Mouse (Mus musculus) midbrain, postnatal 0 days (tissue): Measurements from ENCODE around the gene Itpr1. TPM values are rescaled to one million over a fixed set of nuclear protein-coding genes. Genes with fewer than 3 reads are reported as not detected.

Experiments used
- ATAC-seq: fragments of 200-750 bp; cut with Nextera tagmentation; 2 replicates; pipeline ENCODE4 v1.8.0; 2017; ENCODE audit warnings: moderate number of reproducible peaks, mild to moderate bottlenecking, moderate TSS enrichment, moderate library complexity; ENCODE audit not compliant: low FRiP score
- DNase-seq: peaks from one replicate; pipeline ENCODE4 v3.0.0-alpha.2; 2015; ENCODE audit warnings: low spot score
- H3K27ac ChIP-seq: fragments of 300-500 bp; sonication (generic); 2 replicates; pipeline ENCODE4 v1.5.1; 2014; ENCODE audit warnings: low read depth, mild to moderate bottlenecking, low read length, mixed read lengths
- H3K27me3 ChIP-seq: fragments of 300-500 bp; sonication (generic); 2 replicates; pipeline ENCODE4 v1.6.1; 2014; ENCODE audit warnings: low read length, control low read depth, mixed read lengths; ENCODE audit not compliant: insufficient read depth
- H3K36me3 ChIP-seq: fragments of 300-500 bp; sonication (generic); 2 replicates; pipeline ENCODE4 v1.6.1; 2014; ENCODE audit warnings: low read length, control low read depth, mixed read lengths; ENCODE audit not compliant: insufficient read depth
- H3K4me1 ChIP-seq: fragments of 300-500 bp; sonication (generic); 2 replicates; pipeline ENCODE4 v1.6.1; 2014; ENCODE audit warnings: mild to moderate bottlenecking, control low read depth, antibody characterized with exemption, low read length, mixed read lengths; ENCODE audit not compliant: insufficient read depth
- H3K4me2 ChIP-seq: fragments of 300-500 bp; sonication (generic); 2 replicates; pipeline ENCODE4 v1.6.1; 2014; ENCODE audit warnings: low read depth, mild to moderate bottlenecking, low read length, mixed read lengths; ENCODE audit not compliant: poor library complexity, severe bottlenecking
- H3K4me3 ChIP-seq: fragments of 300-500 bp; sonication (generic); 2 replicates; pipeline ENCODE4 v1.5.1; 2014; ENCODE audit warnings: low read depth, mild to moderate bottlenecking, low read length, moderate library complexity
- H3K9ac ChIP-seq: fragments of 300-500 bp; sonication (generic); replicated peaks from 2 replicates; pipeline ENCODE4 v1.6.1; 2014; ENCODE audit warnings: mild to moderate bottlenecking, low read length, moderate library complexity, mixed read lengths; ENCODE audit not compliant: poor library complexity, severe bottlenecking
- H3K9me3 ChIP-seq: fragments of 300-500 bp; sonication (generic); 2 replicates; pipeline ENCODE4 v1.6.1; 2016; ENCODE audit warnings: low read length, control low read depth
- CTCF ChIP-seq: IDR thresholded peaks from 2 replicates; pipeline ENCODE4 v1.5.1; 2016; ENCODE audit warnings: antibody characterized with exemption, mild to moderate bottlenecking
- WGBS: fragments of 180-500 bp; shearing (Covaris S2); extraction: QIAGEN DNeasy Blood & Tissue Kit; methylation state at CpG from one replicate; pipeline ENCODE4 v1.1.7; 2014; 5-methylcytosine and 5-hydroxymethylcytosine counted together
- polyA plus RNA-seq: library from polyadenylated mRNA; unstranded; fragments of >200 nt; fragmentation: Nextera tagmentation; extraction: Ambion mirVana; gene quantifications from 2 replicates; pipeline ENCODE4 v1.2.1, GENCODE M21; 2015
- total RNA-seq: library from RNA; depleted of rRNA; stranded (reverse); fragments of >200 nt; gene quantifications from 2 replicates; pipeline ENCODE4 v1.2.3, GENCODE M21; 2014

The Itpr1 gene
- total and polyA plus RNA-seq, 2 experiments from 2014 or later, result 3.3 to 23.2 TPM

DNA sequence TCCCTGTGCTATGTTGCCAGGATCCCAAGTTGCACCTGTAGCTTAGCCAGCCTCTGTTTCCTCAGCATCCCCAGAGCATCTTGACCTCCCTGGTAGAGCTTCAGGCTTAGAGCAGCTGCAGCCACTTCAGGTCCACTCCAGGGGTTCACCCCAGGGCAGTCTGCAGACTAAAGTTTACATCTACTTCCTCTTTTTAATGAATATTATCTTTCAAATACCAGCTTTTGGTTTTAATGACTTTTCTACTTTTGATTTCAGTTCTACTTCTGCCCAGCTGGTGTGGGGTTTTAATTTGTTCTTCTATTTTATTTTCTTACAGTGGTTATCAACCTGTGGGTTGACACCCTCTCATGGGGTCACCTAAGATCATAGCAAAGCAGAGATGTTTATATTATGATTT is 353.7 kb downstream of the Itpr1 start:
- Histone ChIP-seq H3K9ac (no peak overlapping the region), H3K4me1 (no peaks in the 10 kb centered on the region), H3K27ac (no peak overlapping the region), H3K4me3 (no peak overlapping the region), H3K4me2 (no peak overlapping the region), H3K36me3 (no peaks in the 10 kb centered on the region), H3K27me3 (no peaks in the 10 kb centered on the region), H3K9me3 (no peaks in the 10 kb centered on the region)
- DNase-seq (no peak), ATAC-seq (no peak)
- no peak for TF ChIP-seq CTCF

DNA sequence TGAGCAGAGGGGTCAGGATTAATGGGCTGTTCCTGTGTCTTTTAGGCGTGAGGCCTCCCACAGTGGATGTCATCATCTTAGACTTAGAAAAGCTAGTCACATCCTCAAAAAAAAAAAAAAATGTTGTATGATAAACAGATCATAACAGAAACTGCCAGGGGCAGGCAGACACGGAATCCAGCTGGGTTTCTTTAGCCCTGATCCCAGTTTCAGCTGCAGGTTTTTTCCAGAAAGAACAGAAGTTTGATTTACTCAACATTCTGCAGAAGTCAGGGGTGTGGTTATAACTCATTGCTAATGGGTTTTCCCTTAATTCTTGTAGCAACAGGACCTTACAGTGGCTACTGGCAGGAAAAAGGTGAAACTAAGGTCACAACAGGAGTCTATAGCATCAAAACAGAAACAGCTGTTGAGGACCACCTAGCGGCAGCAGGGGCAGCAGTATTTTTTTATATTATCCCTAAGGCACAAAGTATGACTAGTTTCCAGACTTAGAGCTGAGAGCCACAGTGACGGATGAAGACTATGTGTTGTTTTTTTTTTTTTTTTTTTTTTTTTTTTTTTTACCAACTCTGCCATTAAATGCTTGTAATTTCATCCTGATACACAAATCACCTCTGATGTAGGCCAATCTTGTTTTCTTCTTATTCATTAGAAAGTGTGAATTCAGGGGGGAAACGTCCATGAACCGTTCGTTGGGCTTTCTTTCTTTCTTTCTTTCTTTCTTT is 356.7 kb downstream of the Itpr1 start:
- TF ChIP-seq CTCF, result peak; percentile 31; the same call in 1 of the 2 replicates
- H3K9ac ChIP-seq, result no peak overlapping the region

DNA sequence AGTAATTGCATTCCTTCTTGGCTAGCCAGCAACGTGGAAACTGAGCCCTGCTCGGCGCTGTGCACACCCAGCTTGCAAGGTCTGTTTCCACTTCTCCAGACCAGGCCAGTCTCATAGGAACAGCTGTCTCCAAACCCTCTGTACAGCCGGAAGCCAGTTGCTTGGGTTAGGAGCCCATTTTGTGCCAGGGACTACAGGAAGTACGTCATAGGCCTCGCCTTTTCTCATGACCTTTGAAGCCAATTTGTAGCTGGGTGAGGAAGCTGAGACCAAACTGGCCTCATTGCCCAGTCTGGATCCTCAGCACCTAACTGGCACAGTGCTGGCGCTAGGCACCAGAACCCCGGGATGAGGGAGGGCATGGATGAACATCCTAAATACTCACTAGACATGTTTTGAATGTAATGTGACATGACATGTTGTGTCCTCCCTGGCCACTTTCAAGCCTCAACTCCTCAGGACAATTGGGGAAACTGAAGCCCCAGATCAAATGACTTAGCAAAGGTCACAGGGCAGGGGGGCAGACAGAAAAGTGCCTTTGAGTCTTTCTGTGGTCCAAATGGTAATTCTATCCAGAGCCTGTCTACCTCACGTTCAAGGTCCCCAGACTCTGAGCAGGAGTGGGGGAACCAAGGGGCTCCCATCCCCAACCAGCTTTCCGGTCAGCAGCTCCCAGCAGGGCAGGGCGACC is 357.6 kb downstream of the Itpr1 start:
- Histone ChIP-seq H3K36me3 (no peaks in the 10 kb centered on the region), H3K4me3 (peak overlapping the region; percentile 32), H3K9ac (peak overlapping the region; percentile 44; the same call in 1 of the 2 replicates), H3K27ac (no peak overlapping the region), H3K4me1 (no peaks in the 10 kb centered on the region), H3K27me3 (no peaks in the 10 kb centered on the region), H3K9me3 (no peaks in the 10 kb centered on the region), H3K4me2 (peak overlapping the region; percentile 72)
- DNase-seq (no peak), ATAC-seq (no peak)
- WGBS, result 31% methylated on average over 11 of the region's 11 CpGs
- no peak for TF ChIP-seq CTCF

More for the DNA sequence above, 356.7 kb downstream of the Itpr1 start:
- ATAC-seq (no peak), DNase-seq (no peak)
- Histone ChIP-seq H3K4me1 (no peaks in the 10 kb centered on the region), H3K27ac (no peak overlapping the region), H3K4me2 (no peak overlapping the region), H3K27me3 (no peaks in the 10 kb centered on the region), H3K9me3 (no peaks in the 10 kb centered on the region), H3K36me3 (no peaks in the 10 kb centered on the region), H3K4me3 (no peak overlapping the region)
- 71% methylated on average over 7 of the region's 7 CpGs for WGBS

DNA sequence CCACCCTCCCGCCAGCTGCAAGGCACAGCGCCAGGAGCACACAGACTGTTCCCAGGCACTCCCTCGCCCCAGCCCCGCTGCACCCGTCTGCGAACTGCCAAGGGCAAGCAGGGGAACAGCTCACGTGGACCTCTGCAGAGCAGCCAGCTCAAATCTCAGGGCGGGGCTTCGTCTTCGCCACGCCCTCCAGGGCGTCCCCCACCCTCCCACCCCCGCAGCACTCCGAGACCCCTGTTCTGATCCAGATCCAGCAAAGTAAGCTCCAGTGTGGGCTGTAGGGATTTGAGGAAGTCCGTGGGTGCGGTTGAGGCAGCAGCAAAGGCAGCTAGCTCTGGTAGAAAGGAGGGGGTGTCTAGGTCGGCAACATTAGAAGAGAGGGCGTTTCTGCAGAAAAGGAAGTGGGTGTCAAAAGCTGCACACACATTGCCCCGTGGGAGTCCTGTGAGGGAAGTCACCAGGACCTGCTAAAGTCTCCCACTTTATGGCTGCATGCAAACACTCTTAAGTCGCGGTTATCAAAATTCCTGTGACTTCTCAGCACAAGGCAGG is 358.2 kb downstream of the Itpr1 start:
- Histone ChIP-seq H3K9me3 (no peaks in the 10 kb centered on the region), H3K4me3 (peak overlapping the region; percentile 32), H3K36me3 (no peaks in the 10 kb centered on the region), H3K4me1 (no peaks in the 10 kb centered on the region), H3K9ac (peak overlapping the region; percentile 44; the same call in 1 of the 2 replicates), H3K27ac (no peak overlapping the region), H3K4me2 (peak overlapping the region; percentile 72), H3K27me3 (no peaks in the 10 kb centered on the region)
- ATAC-seq, result peak; percentile 74
- DNase-seq, result peak; percentile 58
- no peak for TF ChIP-seq CTCF
- 2% methylated on average over 21 of the region's 21 CpGs for WGBS

DNA sequence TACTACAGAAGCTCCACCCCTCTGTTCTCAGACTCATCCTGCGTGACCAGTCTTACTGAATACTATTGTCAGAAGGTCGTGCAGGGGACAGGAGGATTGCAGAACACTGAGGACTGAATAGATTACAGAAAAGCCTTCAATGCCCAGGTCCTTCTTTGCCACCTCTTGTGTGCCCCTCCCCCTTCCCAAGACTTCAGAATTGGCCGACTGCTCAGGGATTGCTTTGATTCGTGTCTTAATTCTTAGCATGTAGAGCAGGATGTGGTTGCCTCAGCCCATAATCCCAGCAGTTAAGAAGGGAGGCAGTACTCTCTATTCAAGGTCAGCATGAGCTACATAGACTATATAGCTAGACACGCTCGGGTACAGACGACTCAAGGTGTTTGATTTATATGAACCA is 359.8 kb downstream of the Itpr1 start:
- no peak for DNase-seq
- H3K9me3 ChIP-seq, result no peaks in the 10 kb centered on the region
- H3K36me3 ChIP-seq, result no peaks in the 10 kb centered on the region
- H3K4me2 ChIP-seq, result no peak overlapping the region
- TF ChIP-seq CTCF, result no peak
- no peaks in the 10 kb centered on the region for H3K27me3 ChIP-seq
- H3K4me3 ChIP-seq, result no peak overlapping the region
- WGBS, result 46% methylated on average over 7 of the region's 7 CpGs
- ATAC-seq, result no peak
- H3K27ac ChIP-seq, result no peak overlapping the region
- no peak overlapping the region for H3K9ac ChIP-seq
- no peaks in the 10 kb centered on the region for H3K4me1 ChIP-seq

DNA sequence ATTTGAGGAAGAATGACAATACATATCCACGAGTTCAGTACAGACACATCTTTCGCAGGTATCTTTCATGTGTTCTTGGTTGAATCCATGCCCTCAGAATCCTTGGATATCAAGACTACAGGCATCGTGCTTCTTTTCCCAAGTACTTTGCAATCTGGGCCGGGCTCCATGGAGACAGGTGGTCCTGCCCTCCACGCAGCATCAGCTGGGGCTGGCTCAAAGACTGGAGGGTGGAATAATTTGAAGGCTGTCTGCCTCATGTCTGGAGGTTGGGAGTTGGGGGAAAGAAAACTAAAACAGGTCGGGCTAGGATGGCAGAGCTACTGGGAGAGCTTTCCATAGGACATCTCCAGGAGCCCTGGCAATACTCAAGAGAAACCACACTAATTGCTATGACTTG is 364.2 kb downstream of the Itpr1 start:
- no peak overlapping the region for H3K4me3 ChIP-seq
- no peaks in the 10 kb centered on the region for H3K27me3 ChIP-seq
- no peak overlapping the region for H3K4me2 ChIP-seq
- H3K9me3 ChIP-seq, result no peaks in the 10 kb centered on the region
- H3K27ac ChIP-seq, result no peak overlapping the region
- TF ChIP-seq CTCF, result no peak
- H3K9ac ChIP-seq, result no peak overlapping the region
- DNase-seq (no peak), ATAC-seq (no peak)
- 95% methylated on average over 6 of the region's 6 CpGs for WGBS
- no peaks in the 10 kb centered on the region for H3K4me1 ChIP-seq
- no peaks in the 10 kb centered on the region for H3K36me3 ChIP-seq
